Mouse (Mus musculus): ENCODE data around the gene F12. TPM values are rescaled to one million over a fixed set of nuclear protein-coding genes. Genes with fewer than 3 reads are reported as not detected.
A peak's percentile ranks its signal among the peaks of the same experiment; 100 is the strongest.
"Not testable (repeated sequence)": the region's sequence is repeated elsewhere in the genome, so short reads cannot be mapped to it uniquely, and the experiment has no call there.

The F12 gene
- total RNA-seq, 2 experiments from 2014 or later, result not detected

- no peak for ATAC-seq (replicated peaks; ENCODE audit: poor library complexity, severe bottlenecking)
Observed at GRCm38 (mm10) chr13:55450511-55450980, 24.0 kb upstream of the F12 start.

GRCm38 (mm10) chr13:55449679-55450441 is 23.3 kb upstream of the F12 start:
- ATAC-seq (replicated peaks; ENCODE audit: poor library complexity, severe bottlenecking), result peak; percentile 13

- ATAC-seq (replicated peaks; ENCODE audit: poor library complexity, severe bottlenecking), result no peak
Observed at GRCm38 (mm10) chr13:55449205-55449604, 22.6 kb upstream of the F12 start.

- no peak for ATAC-seq (replicated peaks; ENCODE audit: poor library complexity, severe bottlenecking)
Observed at GRCm38 (mm10) chr13:55448131-55448530, 21.5 kb upstream of the F12 start.

- peak; percentile 66 for ATAC-seq (replicated peaks; ENCODE audit: poor library complexity, severe bottlenecking)
Observed at GRCm38 (mm10) chr13:55447543-55447943, 20.9 kb upstream of the F12 start.

GRCm38 (mm10) chr13:55446483-55447105 is 20.0 kb upstream of the F12 start:
- ATAC-seq (replicated peaks; ENCODE audit: poor library complexity, severe bottlenecking), result no peak

- no peak for ATAC-seq (replicated peaks; ENCODE audit: poor library complexity, severe bottlenecking)
Observed at GRCm38 (mm10) chr13:55445361-55446091, 18.9 kb upstream of the F12 start.

GRCm38 (mm10) chr13:55444937-55445315 is 18.3 kb upstream of the F12 start, which contains the start of gene Grk6:
Grk6 (plus strand) TSS chr13:55445072.
- ATAC-seq (replicated peaks; ENCODE audit: poor library complexity, severe bottlenecking), result peak; percentile 70

- ATAC-seq (replicated peaks; ENCODE audit: poor library complexity, severe bottlenecking), result peak; percentile 9
Observed at GRCm38 (mm10) chr13:55444286-55444936, 17.8 kb upstream of the F12 start.

GRCm38 (mm10) chr13:55443799-55444285 is 17.2 kb upstream of the F12 start:
- no peak for ATAC-seq (replicated peaks; ENCODE audit: poor library complexity, severe bottlenecking)

GRCm38 (mm10) chr13:55437111-55437629 is 10.6 kb upstream of the F12 start:
- ATAC-seq (replicated peaks; ENCODE audit: poor library complexity, severe bottlenecking), result not testable (repeated sequence)

- peak; percentile 64 for ATAC-seq (replicated peaks; ENCODE audit: poor library complexity, severe bottlenecking)
Observed at GRCm38 (mm10) chr13:55431889-55432685, 5.5 kb upstream of the F12 start.

GRCm38 (mm10) chr13:55430566-55430965 is 4.0 kb upstream of the F12 start:
- ATAC-seq (replicated peaks; ENCODE audit: poor library complexity, severe bottlenecking), result no peak

- ATAC-seq (replicated peaks; ENCODE audit: poor library complexity, severe bottlenecking), result peak; percentile 88
Observed at GRCm38 (mm10) chr13:55429226-55429888, 2.8 kb upstream of the F12 start.

- ATAC-seq (replicated peaks; ENCODE audit: poor library complexity, severe bottlenecking), result peak; percentile 67
Observed at GRCm38 (mm10) chr13:55420933-55421800, 5.4 kb downstream of the F12 start.

- peak; percentile 29 for ATAC-seq (replicated peaks; ENCODE audit: poor library complexity, severe bottlenecking)
Observed at GRCm38 (mm10) chr13:55420018-55420932, 6.3 kb downstream of the F12 start.

GRCm38 (mm10) chr13:55419142-55419541 is 7.5 kb downstream of the F12 start:
- ATAC-seq (replicated peaks; ENCODE audit: poor library complexity, severe bottlenecking), result no peak

All from granulocyte monocyte progenitor cell, adult 5-6 weeks (primary cell).